Mouse (Mus musculus) lung, postnatal 25 days (tissue): ENCODE results near the gene C8a.

Experiments
- DNase-seq: peaks from one replicate; pipeline ENCODE4 v3.0.0; 2022; ENCODE audit warnings: low spot score

C8a gene

DNA sequence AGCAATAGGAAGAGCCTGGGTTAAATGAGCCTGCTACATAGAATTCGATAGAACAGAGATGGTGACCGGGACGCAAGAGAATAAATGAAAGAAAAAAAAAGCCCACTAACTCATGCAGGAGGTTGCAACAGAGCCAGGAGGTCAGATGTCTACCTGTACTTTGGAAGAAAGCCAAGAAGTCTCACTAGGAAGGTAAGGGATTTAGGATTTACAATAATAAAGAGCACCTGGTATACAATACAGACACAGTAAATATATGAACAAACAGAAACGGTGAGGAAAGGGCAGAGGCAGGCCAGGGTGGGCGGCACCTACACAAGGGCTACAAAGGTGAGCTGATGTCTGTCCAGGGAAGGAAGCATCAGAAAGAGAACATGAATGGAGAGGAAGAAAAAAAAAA, 34.0 kb downstream of the C8a start:
- DNase-seq: no peak

DNA sequence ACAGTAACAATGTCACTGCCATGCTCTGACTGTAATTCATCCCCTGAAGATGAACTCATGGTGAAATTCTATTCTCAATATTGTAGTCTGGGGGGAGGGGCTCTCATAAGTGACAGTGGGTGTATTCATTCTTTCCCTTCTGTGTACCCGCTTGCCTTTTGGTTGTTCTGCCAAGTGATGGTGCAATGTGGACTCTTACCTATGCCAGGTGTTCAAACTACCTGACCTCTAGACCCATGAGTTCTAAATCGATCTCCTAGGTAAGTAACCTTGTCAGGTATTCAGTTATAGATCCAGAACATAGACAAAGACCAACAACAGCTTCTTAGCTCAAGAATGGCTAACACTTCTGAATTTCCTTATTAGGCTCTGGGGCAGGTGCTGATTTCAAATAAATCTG, 37.9 kb downstream of the C8a start:
- DNase-seq: no peak

DNA sequence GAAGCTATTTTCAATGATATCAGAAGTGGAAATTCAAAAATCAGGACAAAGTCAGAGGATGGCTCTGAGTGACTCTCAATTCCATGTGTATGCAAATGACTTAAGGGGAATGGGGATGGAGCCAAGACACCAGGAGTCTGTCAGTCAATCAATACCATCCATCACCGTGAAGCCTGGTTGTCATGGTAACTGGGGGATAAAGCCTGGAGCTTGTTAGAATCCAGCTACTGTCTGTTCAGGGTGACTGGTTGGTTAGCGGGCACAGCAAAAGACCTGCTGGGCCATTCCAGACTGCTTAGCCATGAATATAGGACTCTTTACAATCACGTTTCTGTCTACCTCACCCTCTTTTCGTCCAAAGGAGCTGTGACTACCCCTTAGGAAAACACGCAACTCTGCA, 41.1 kb downstream of the C8a start:
- DNase-seq: no peak

DNA sequence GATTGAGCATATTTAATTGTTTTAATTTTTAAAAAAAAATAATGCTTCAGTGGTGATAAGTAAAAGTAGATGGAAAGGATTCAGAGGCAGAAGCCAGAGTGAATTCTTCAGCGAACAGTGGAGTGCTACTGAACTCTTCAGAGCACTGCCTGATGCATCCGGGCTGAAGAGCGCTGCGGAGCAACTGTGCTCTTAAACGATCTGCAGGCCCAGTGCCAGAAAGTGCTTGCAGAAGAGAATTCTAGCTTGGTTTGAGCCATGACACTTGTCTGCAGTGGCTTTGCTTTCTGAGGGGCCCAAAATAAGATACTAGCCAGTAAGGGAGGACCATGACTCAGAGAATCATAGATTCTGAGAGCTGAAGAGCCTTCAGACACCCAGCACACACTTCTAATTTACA, 47.3 kb downstream of the C8a start:
- no peak for DNase-seq

DNA sequence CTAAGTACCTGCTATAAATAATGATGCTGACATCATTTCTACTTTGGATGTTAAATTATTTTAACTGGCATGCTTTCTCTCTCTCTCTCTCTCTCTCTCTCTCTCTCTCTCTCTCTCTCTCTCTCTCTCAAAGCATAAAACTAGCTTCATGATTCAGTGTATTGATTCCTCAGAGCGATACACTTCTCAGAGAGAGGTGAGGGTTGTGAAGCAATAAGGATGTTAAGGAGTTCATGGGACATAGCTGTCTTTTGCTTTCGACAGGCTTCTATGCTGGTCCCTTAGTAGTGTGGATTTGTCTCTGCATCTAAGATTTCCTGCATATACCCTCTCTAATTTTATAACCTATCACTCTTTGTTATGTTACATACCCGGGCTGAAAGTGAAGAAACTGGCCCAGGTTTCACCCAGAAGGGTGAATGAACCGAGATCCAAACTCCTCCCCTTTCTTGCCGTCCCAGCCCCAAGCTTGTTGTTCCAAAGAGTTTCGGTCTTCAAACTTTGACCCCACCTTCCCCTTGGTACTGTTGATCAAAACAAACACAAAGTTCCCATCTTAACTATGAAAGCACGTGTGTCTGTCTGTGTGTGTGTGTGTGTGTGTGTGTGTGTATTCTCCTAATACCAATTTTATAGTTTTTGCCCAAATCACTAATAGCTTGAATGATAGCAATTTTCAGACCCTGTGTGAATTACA, 51.7 kb downstream of the C8a start:
- DNase-seq: no peak

DNA sequence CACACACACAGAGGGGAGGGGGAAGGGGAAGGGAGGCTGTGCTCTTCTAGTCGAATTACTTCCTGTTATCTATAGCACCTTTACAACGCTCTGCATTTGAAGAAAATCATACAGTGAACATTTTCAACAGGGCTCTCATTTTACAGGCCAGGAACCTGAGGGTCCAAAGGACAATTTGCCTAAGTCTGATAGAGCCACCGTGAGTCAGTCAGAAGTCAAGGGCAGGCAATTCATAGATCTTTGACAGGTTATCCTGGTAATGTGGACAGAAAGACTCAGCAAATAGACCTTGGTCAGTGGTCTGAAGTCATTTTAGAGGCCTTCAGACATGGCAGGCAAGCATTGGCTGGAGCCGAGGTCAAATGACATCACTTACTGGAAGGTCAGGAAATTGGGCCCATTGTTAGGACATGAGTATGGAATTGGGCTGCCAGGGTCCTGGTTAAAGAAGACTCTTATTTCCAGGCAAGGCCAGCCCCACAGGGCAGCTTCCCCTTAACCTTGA, 52.5 kb downstream of the C8a start:
- DNase-seq: no peak

DNA sequence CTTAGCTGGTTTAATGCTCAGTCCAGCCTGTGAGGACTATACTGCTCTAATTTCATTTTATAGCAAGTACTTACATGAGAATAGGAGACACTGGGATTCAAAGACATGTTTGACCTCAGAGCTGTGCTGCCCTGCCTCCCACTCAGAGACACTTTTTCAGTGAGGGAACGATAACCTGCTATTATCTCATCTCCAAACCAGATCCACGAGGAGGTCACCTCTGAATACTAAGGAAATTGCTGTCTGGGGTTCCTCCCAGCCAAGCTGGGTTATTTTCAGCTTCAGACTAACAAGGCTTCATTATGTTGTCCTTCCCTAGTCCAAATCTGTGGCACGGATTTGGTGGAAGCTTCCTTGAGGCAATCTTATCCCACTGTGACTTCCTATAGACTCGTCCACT, 56.3 kb downstream of the C8a start:
- no peak for DNase-seq

DNA sequence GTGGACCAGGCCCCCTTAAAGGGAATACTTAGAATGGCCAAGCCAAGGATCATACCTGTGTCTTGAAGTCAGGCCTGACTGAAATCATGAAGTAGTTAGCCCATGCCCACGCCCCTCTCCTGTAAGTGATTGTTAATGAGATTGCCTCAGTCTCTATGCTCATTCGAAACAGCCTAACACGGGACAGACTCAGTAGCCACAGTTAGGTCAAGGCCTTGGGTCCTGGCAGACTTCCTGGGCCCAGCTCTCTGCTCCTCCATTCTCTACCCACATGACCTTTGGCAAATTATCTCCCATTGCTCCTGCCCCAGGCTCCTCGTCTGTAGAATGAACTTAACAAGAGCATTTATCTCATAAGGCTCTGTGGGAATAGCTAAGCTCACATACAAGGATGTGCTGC, 57.2 kb downstream of the C8a start:
- no peak for DNase-seq

DNA sequence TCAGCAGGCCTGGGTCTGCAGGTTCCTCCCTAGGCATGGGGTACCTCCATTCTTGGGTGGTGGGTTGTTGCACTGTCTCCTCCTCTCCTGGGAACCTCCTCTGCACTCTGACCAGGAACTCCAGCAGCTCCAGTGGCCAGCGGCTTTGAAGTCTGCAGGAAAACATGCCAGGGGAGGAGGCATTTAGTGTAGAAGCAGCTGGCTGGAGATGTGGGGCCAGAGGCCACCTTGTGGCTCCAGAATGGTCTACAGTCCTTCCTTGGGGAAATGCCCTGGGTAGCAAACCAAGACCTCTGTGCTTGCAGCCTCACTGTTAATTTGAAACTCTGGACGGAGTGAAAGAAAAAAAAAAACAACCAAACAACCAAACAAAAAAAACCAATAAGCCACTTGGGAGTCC, 58.7 kb downstream of the C8a start:
- DNase-seq: no peak

DNA sequence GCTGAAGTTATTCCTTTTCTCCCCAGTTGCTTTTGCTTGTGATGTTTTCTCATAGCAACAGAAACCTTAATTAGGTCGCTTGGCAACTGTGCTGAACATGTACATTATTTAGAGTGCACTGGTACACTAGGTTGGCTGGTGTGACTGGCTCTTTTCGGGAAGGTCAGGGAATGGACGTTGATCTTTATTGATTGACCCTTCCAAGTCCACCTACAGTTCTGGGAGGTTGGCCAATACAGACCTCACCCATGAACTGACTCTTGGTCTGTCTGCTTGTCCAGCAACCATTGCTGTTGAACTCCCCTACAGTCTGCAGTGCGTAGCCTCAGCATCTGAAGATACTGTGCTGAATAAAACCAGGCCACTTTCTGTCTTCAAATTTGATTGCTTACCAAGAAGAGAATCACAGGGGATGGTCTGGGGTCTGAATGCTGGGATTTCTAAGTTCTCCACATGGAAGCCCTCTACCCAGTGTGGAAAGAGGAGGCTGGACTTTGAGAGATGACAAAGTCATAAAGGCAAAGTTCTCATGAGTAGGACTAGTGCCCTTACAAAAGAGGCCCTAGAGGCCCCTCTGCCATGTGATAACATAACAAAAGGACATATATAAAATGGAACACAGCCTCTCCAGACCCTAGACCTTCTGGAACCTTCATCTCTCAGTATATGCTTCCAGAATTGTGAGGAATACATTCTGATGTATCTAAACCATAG, 59.5 kb downstream of the C8a start:
- no peak for DNase-seq

DNA sequence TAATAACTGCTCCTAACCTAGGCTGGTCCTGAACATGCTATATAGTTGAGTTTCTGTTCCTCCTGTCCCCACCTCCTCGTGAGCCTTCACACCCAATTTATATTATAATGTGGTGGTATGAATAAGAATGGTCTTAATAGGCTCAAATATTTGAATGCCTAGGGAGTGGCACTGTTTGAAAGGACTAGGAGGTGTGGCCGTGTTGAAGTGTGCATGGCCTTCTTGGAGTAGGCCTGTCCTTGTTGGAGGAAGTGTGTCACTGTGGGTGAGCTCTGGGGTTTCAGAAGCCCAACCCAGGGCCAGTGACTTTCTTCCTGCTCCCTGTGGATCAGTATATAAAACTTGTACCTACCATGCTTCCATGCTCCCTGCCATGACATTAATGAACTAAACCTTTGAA, 62.6 kb downstream of the C8a start:
- DNase-seq: no peak

DNA sequence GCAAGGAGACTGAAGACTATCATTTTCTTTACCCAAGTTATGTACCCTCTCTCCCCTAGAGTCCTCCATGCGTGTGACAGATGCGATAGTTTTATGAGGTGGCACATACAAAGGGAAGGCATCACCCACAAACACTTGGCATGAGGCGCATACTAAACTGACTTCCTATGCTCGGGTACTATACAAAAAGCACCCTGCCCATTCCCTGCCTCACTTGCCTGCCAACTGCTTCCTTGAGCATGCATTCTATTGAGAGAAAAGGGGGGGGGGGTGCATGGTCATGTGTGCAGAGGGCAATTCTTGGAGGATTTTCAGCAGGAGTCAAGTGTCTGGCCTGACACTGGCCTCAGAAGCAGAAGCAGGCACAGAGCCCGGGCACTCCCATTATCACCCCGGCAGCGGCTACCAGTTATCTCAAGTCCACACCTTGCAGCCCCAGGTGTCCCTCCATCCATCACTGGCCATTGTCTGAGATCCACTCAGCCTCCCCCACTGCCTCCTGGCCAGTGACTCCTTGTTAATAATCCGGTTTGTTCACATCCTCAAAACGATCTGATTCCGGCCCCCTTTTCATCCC, 65.4 kb downstream of the C8a start:
- no peak for DNase-seq

DNA sequence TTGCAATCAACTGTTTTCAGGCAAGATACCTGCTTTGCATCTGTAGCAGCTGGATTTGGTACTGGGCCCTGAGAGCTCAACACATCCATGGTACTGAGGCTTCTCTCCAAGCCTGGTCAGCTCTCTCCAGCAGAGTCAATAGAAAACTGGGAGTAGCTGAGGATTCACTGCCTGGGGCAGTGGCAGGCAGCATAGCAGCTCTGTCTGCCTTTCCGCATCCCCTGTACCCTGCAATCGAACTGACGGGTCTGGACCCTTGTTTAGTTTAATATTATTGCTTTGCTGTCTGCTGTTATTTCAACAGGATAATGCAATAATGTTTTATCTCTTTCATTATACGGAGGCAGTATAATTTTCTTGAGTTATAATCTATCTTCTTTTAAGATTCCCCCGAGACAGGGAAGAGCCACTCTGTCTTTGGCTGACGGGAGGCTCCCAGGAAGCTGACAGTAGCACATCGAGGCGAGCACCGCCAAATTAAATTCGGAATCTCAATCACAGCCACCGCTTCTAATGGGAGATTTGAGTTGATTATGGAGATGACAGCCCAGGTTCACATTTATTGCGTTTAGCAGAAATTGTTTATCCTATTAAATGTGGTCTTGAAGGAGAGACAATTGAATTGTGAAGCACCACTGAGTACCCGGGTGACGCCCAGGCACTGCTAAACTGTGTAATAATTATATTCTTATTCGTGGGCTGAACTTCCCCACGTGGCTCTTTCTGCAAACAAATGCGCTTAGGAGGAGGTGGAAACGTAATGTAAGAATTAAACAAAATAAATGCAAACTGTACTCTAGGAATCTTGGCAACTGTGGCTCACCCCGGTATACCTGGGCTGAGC, 70.6 kb downstream of the C8a start:
- no peak for DNase-seq

DNA sequence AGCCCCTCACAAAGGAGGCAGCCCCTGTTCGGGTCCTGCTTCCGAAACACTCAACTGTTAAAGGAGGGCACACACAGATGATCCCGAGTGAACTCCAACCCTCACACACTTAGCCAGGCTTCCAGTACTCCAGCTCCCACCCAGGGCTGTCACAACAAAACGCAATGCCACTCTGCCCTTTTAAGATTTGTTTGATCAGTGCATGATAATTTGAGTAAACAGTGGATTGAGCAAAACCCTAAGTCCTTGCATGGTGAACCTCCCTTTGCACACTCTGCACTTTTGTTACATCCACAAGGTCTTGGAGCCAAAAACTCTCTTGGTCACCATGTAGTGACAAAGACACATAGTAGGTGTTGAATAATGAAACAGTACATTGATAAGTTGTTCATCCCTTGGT, 72.1 kb downstream of the C8a start:
- DNase-seq: no peak

DNA sequence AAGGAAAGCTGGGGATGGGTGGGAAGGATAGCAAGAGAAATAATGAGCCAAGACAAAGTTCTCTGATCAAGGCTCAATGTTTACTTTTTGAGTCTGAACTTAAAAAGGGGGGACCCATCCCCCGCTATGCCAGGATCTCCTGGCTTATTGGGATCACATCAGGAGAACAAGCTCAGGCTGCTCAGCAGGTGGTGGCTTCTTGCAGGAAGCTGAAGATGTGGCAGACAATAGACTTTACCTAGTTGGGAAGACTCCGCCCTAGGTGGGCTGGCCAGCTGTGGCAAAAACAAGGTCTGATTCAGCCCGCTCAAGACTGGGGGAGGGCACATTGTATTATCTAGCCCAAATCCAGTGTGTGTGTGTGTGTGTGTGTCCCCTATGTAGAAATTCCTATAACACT, 74.6 kb downstream of the C8a start:
- DNase-seq: no peak

DNA sequence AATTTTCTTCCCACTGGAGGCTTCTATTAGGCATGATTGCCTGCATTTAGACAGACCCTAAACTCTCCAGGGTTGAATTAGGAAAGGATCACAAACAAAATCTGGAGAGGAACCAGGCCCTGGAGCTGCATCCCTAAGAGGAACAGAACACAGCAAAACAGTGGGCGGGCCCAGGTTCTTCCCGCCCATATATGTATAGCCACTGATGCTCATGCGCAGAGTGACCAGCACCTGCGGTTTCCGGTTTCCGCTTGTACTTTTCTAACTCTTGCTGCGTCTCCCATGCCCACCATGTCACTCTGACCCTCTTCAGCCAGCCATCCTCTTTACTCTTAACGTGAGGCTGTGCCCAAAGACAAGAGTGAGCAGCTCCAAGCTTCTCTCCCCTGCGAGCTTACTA, 77.2 kb downstream of the C8a start:
- DNase-seq: no peak

DNA sequence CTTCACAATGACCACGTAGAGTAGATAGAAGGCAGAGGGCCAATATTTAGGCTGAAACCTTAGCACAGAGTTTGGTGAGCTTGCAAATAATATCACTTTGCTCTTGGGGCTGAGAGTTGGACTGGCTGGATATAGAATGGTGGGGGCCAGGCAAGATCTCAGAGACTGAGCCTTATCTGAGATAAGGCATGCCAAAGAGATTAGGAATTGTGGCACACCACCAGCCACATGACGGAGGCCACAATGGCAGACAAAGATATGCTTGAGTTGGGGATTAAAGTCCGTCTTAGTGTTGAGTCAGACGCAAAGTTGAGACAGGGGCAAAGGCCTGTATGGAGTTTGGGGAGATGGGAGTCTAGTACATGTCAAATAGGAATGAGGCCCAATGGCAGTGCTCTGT, 84.1 kb downstream of the C8a start:
- DNase-seq: no peak

DNA sequence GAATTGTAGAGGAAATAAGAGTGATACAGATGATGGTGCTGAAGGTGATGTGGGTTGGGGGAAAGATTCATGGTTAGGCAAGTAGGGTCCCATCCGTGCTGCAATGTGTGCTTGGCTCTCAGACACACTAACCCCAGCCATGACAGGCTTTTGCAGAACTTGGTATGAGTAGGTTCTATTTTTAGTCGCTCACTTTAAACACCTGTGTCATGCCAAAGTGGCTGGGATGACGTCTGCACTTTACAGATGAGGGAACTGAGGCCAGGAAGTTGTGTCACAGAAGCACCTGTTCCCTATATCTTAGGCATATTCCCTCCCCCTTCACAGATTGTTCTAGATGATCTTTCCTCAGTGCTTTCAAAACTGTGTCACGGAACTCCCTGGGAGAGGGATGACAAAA, 93.9 kb downstream of the C8a start:
- DNase-seq: no peak

DNA sequence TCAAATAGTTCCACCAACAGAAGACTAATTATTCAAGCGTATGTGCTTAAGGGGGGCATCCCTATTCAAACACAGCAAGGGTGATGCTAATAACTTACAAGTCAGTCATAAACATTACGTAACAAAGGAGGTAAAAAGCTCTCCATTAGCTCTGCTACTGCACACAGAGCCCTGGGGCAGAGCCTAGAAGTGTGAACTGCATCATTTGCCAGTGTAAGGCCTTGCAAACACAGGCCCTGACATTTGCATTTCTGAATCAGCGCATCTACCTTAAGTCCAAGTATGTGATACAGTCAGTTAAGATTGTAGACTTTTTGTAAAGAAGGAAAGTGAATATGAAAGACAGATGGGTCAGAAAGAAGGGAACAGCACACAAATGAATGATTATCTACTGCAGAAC, 94.8 kb downstream of the C8a start:
- no peak for DNase-seq

DNA sequence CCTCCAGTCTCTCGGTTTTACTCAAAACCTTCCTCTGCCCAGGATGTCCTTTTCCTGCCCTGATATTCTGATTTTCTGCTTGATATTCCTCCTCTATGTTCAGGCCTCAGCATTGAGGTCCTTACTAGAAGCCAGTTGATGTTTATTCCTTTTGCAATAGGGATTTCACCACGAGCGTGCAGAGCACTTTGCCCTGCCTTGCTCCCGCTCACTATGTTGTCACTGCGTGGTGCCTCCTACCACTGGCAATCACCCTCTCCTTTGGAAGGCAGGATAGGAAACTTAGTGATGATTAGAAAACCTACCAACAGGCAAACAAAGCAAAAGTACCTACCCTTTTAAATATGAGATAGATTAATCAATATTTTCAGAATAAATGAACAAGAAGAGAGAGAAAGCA, 96.7 kb downstream of the C8a start:
- no peak for DNase-seq

DNA sequence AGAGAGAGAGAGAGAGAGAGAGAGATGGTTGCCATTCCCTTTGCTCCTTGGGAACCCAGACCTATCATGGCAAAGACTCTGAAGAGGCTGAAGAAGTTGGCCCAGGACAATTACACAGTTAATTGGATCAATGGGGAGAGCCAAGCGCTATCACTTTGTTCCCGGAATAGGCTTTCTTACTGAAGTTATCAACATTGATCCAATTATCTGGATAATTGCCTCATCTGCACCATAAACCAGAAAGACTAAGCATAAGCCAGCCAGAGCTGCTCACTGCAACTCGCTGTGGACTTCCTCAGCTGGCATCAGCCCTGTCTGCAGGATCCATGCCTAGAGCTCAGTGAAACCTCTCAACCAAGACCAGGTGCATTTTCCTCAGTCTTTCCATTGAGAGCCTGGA, 100.6 kb downstream of the C8a start:
- DNase-seq: no peak

DNA sequence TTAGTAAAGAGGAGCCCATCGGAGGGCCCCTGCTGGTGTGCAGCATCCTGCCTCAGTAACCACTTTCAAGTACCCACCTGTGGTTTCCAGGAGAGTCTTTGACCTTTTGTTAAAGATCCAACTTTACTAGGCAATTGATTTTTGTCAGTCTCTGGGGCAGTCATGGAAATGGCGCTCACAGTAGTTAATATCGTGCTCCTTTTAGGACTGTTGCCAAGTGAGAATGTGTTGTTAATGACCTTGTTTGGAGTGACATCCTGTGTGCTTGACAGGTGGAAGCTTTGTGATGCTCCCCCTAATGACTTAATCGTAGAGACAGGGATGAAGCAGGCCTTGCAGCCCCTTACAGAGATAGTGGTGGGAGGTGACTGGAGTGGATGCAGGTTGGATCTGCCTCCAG, 105.9 kb downstream of the C8a start:
- no peak for DNase-seq

DNA sequence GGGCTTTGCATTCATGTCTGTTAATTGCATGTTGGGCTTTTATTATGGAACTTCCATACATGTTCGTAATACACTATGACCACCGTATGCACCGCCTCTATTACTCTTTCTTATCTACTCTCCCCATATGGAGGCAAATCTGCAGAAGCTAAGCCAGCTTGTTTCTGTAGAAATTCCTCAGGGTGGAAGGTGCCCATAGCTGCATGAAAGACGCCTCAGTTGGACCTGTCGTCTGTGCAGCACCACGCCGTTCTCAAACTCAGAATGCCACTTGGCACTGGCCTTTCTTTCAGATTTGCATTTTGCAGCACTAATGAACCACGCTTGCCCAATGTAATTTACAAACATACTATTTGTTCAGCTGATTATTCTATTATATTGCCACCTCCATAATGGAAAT, 106.6 kb downstream of the C8a start:
- DNase-seq: no peak
